Mouse (Mus musculus) forebrain, postnatal 0 days (tissue): ENCODE measurements at regions not wholly inside any gene's neighbourhood (a gene's known extent, or its start where the extent isn't known, plus 50 kb on each side); places are given as distances from the start of the nearest gene placed in this dataset.

Source experiments
- ATAC-seq: fragments of 200-750 bp; cut with Nextera tagmentation; 2 replicates; pipeline ENCODE4 v1.8.0; 2017; ENCODE audit warnings: mild to moderate bottlenecking, moderate library complexity
- DNase-seq: peaks from one replicate; pipeline ENCODE4 v3.0.0-alpha.2; 2015
- H3K27ac ChIP-seq: fragments of 300-500 bp; sonication (generic); 2 replicates; pipeline ENCODE4 v1.5.1; 2014; ENCODE audit warnings: low read depth, mild to moderate bottlenecking, antibody characterized with exemption, low read length, moderate library complexity, mixed read lengths
- H3K27me3 ChIP-seq: fragments of 300-500 bp; sonication (generic); 2 replicates; pipeline ENCODE4 v1.6.1; 2014; ENCODE audit warnings: mild to moderate bottlenecking, low read length, mixed read lengths; ENCODE audit not compliant: insufficient read depth
- H3K36me3 ChIP-seq: fragments of 300-500 bp; sonication (generic); 2 replicates; pipeline ENCODE4 v1.6.1; 2014; ENCODE audit warnings: mild to moderate bottlenecking, moderate library complexity; ENCODE audit not compliant: insufficient read depth
- H3K4me1 ChIP-seq: fragments of 300-500 bp; sonication (generic); 2 replicates; pipeline ENCODE4 v1.6.1; 2014; ENCODE audit warnings: antibody characterized with exemption; ENCODE audit not compliant: insufficient read depth
- H3K4me2 ChIP-seq: fragments of 300-500 bp; sonication (generic); 2 replicates; pipeline ENCODE4 v1.6.1; 2014; ENCODE audit warnings: low read depth, mild to moderate bottlenecking, moderate library complexity
- H3K4me3 ChIP-seq: fragments of 300-500 bp; sonication (generic); 2 replicates; pipeline ENCODE4 v1.5.1; 2014; ENCODE audit warnings: low read depth, low read length, mixed read lengths
- H3K9ac ChIP-seq: fragments of 300-500 bp; sonication (generic); 2 replicates; pipeline ENCODE4 v1.6.1; 2014; ENCODE audit warnings: mild to moderate bottlenecking
- H3K9me3 ChIP-seq: fragments of 300-500 bp; sonication (generic); 2 replicates; pipeline ENCODE4 v1.6.1; 2016; ENCODE audit warnings: low read length
- CTCF ChIP-seq: sonication (generic); IDR thresholded peaks from 2 replicates; pipeline ENCODE4 v1.5.1; 2016; ENCODE audit warnings: antibody characterized with exemption, control low read depth, low read depth
- WGBS: fragments of 180-500 bp; shearing (Covaris S2); extraction: QIAGEN DNeasy Blood & Tissue Kit; methylation state at CpG from one replicate; pipeline ENCODE4 v1.1.7; 2014; 5-methylcytosine and 5-hydroxymethylcytosine counted together

- 22% methylated on average over 12 of the region's 12 CpGs for WGBS
- Histone ChIP-seq H3K4me2 (peak overlapping the region; percentile 51), H3K27ac (no peak overlapping the region), H3K4me1 (peaks cover 4% of the 10 kb centered on the region; the same call in 1 of the 2 replicates), H3K4me3 (peak overlapping the region; percentile 37), H3K27me3 (no peaks in the 10 kb centered on the region), H3K9ac (peak overlapping the region; percentile 51), H3K36me3 (no peaks in the 10 kb centered on the region), H3K9me3 (no peaks in the 10 kb centered on the region)
- no peak for TF ChIP-seq CTCF
- DNase-seq (peak; percentile 68), ATAC-seq (peak; percentile 78)
Measured at GRCm38 (mm10) chr5:97223238-97223857, 112.0 kb upstream of the Paqr3 start.

- peak overlapping the region; percentile 51 for H3K4me2 ChIP-seq
- H3K27me3 ChIP-seq, result no peaks in the 10 kb centered on the region
- H3K27ac ChIP-seq, result no peak overlapping the region
- H3K9me3 ChIP-seq, result no peaks in the 10 kb centered on the region
- DNase-seq (peak; percentile 22), ATAC-seq (peak; percentile 80)
- H3K4me1 ChIP-seq, result peaks cover 4% of the 10 kb centered on the region; the same call in 1 of the 2 replicates
- peak overlapping the region; percentile 37 for H3K4me3 ChIP-seq
- peak overlapping the region; percentile 51 for H3K9ac ChIP-seq
- no peaks in the 10 kb centered on the region for H3K36me3 ChIP-seq
- 13% methylated on average over 12 of the region's 12 CpGs for WGBS
- TF ChIP-seq CTCF, result no peak
Measured at GRCm38 (mm10) chr5:97222489-97223237, 111.3 kb upstream of the Paqr3 start.

- H3K9me3 ChIP-seq, result no peaks in the 10 kb centered on the region
- WGBS, result 53% methylated on average over 1 of the region's 1 CpGs
- H3K36me3 ChIP-seq, result no peaks in the 10 kb centered on the region
- H3K27ac ChIP-seq, result no peak overlapping the region
- no peak for DNase-seq
- no peak overlapping the region for H3K4me3 ChIP-seq
- TF ChIP-seq CTCF, result no peak
- peaks cover 4% of the 10 kb centered on the region; the same call in 1 of the 2 replicates for H3K4me1 ChIP-seq
- no peak overlapping the region for H3K4me2 ChIP-seq
- H3K27me3 ChIP-seq, result no peaks in the 10 kb centered on the region
- ATAC-seq, result no peak
- H3K9ac ChIP-seq, result no peak overlapping the region
Measured at GRCm38 (mm10) chr5:97218712-97219111, 107.3 kb upstream of the Paqr3 start.

GRCm38 (mm10) chr5:97205606-97206005 lies 94.2 kb upstream of the Paqr3 start:
- no peak for TF ChIP-seq CTCF
- Histone ChIP-seq H3K27me3 (no peaks in the 10 kb centered on the region), H3K27ac (no peak overlapping the region), H3K4me1 (no peaks in the 10 kb centered on the region), H3K36me3 (no peaks in the 10 kb centered on the region), H3K9me3 (no peaks in the 10 kb centered on the region), H3K9ac (no peak overlapping the region), H3K4me2 (no peak overlapping the region), H3K4me3 (no peak overlapping the region)
- ATAC-seq, result no peak
- WGBS, result 56% methylated on average over 4 of the region's 4 CpGs
- no peak for DNase-seq

GRCm38 (mm10) chr5:97204337-97204736 lies 92.9 kb upstream of the Paqr3 start:
- H3K9ac ChIP-seq, result no peak overlapping the region
- DNase-seq (no peak), ATAC-seq (no peak)
- H3K4me3 ChIP-seq, result no peak overlapping the region
- WGBS, result 74% methylated on average over 2 of the region's 2 CpGs
- no peaks in the 10 kb centered on the region for H3K27me3 ChIP-seq
- H3K9me3 ChIP-seq, result no peaks in the 10 kb centered on the region
- H3K36me3 ChIP-seq, result no peaks in the 10 kb centered on the region
- TF ChIP-seq CTCF, result no peak
- no peak overlapping the region for H3K4me2 ChIP-seq
- no peak overlapping the region for H3K27ac ChIP-seq
- no peaks in the 10 kb centered on the region for H3K4me1 ChIP-seq

GRCm38 (mm10) chr5:97203646-97204045 lies 92.2 kb upstream of the Paqr3 start:
- 100% methylated on average over 1 of the region's 1 CpGs for WGBS
- no peak for ATAC-seq
- no peaks in the 10 kb centered on the region for H3K36me3 ChIP-seq

GRCm38 (mm10) chr5:97202557-97202956 lies 91.2 kb upstream of the Paqr3 start:
- no peak overlapping the region for H3K9ac ChIP-seq
- H3K4me2 ChIP-seq, result no peak overlapping the region
- H3K9me3 ChIP-seq, result no peaks in the 10 kb centered on the region
- H3K4me3 ChIP-seq, result no peak overlapping the region
- no peak for TF ChIP-seq CTCF
- DNase-seq (no peak), ATAC-seq (no peak)
- WGBS, result 33% methylated on average over 3 of the region's 3 CpGs
- H3K4me1 ChIP-seq, result no peaks in the 10 kb centered on the region
- no peaks in the 10 kb centered on the region for H3K36me3 ChIP-seq
- no peak overlapping the region for H3K27ac ChIP-seq
- no peaks in the 10 kb centered on the region for H3K27me3 ChIP-seq

More at GRCm38 (mm10) chr5:97203646-97204045, 92.2 kb upstream of the Paqr3 start:
- no peak overlapping the region for H3K9ac ChIP-seq
- no peaks in the 10 kb centered on the region for H3K9me3 ChIP-seq
- H3K4me1 ChIP-seq, result no peaks in the 10 kb centered on the region
- no peaks in the 10 kb centered on the region for H3K27me3 ChIP-seq
- H3K4me3 ChIP-seq, result no peak overlapping the region
- H3K4me2 ChIP-seq, result no peak overlapping the region
- TF ChIP-seq CTCF, result no peak
- no peak for DNase-seq
- no peak overlapping the region for H3K27ac ChIP-seq
